Mouse (Mus musculus) myocyte (in vitro differentiated cells): ENCODE data around the gene Rere.

Experiments used
- CEBPB ChIP-seq: IDR thresholded peaks from 2 replicates; pipeline ENCODE4 v1.6.1; 2011; ENCODE audit warnings: mild to moderate bottlenecking, moderate library complexity; ENCODE audit not compliant: poor library complexity, insufficient read depth, severe bottlenecking
- E2F4 ChIP-seq: IDR thresholded peaks from one replicate; pipeline ENCODE4 v1.6.1; 2011; ENCODE audit warnings: mild to moderate bottlenecking, control low read depth, moderate library complexity; ENCODE audit not compliant: insufficient read depth
- MAX ChIP-seq: IDR thresholded peaks from one replicate; pipeline ENCODE4 v1.6.1; 2011; ENCODE audit warnings: low read depth, mild to moderate bottlenecking, control low read depth
- MYOD1 ChIP-seq, 3 experiments: IDR thresholded peaks; one replicate each; pipeline ENCODE4 v1.6.1; 2011; ENCODE audit warnings: control low read depth in 2 of 3, low read depth in 2 of 3, mild to moderate bottlenecking in 2 of 3, moderate library complexity in 1 of 3; ENCODE audit not compliant: insufficient read length in 2 of 3, control insufficient read depth in 1 of 3
- MYOG ChIP-seq, 3 experiments: IDR thresholded peaks; one replicate each; pipeline ENCODE4 v1.6.1; 2011; ENCODE audit warnings: control low read depth in 2 of 3, low read depth in 2 of 3, mild to moderate bottlenecking in 2 of 3; ENCODE audit not compliant: insufficient read length in 2 of 3, control insufficient read depth in 1 of 3, insufficient read depth in 1 of 3
- POLR2A ChIP-seq: IDR thresholded peaks from one replicate; pipeline ENCODE4 v1.6.1; 2011; ENCODE audit warnings: low read depth, mild to moderate bottlenecking, control low read depth, moderate library complexity; ENCODE audit not compliant: insufficient read length
- POLR2AphosphoS2 ChIP-seq: IDR thresholded peaks from one replicate; pipeline ENCODE4 v1.6.1; 2011; ENCODE audit warnings: low read depth, control low read depth; ENCODE audit not compliant: insufficient read length
- REST ChIP-seq: IDR thresholded peaks from one replicate; pipeline ENCODE4 v1.6.1; 2011; ENCODE audit warnings: mild to moderate bottlenecking, control low read depth, moderate library complexity; ENCODE audit not compliant: insufficient read depth, insufficient read length
- SRF ChIP-seq: IDR thresholded peaks from one replicate; pipeline ENCODE4 v1.6.1; 2011; ENCODE audit warnings: low read depth; ENCODE audit not compliant: control insufficient read depth, insufficient read length
- TCF12 ChIP-seq: IDR thresholded peaks from one replicate; pipeline ENCODE4 v1.6.1; 2011; ENCODE audit warnings: mild to moderate bottlenecking, control low read depth; ENCODE audit not compliant: poor library complexity, insufficient read depth, severe bottlenecking
- USF1 ChIP-seq: IDR thresholded peaks from one replicate; pipeline ENCODE4 v1.6.1; 2011; ENCODE audit warnings: low read depth, mild to moderate bottlenecking, control low read depth, moderate library complexity

DNA sequence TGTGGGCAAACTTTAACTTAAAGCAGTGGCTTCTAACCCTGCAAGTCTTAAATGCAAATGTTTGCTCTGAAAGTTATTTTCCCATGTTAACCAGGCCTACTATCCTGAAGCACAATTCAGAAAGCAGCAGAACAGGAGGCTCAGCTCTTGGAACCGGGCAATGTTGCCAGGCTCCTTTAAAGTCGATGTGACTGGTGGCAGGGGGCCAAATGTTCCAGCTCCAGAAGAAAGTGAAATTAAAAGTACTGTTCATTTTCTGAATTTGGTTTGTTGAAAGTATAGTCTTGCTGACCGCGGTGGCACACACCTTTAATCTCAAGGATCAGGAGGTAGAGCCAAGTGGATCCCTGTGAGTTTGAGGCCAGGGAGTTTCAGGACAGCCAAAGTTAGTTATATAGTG, 180.9 kb downstream of the Rere start:
- TF ChIP-seq POLR2A (no peak), MYOD1 (IDR thresholded peaks at IDR 0.05; ENCODE audit: control insufficient read depth in 1 of 3, insufficient read length in 2 of 3, low read depth in 2 of 3) (no peak), POLR2AphosphoS2 (no peak), MYOG (IDR thresholded peaks at IDR 0.05; ENCODE audit: control insufficient read depth in 1 of 3, insufficient read depth in 1 of 3, insufficient read length in 2 of 3, low read depth in 2 of 3) (no peak), USF1 (no peak), CEBPB (no peak), MAX (no peak), SRF (no peak), REST (no peak), E2F4 (no peak), TCF12 (no peak)
